In the genomic region with DNA sequence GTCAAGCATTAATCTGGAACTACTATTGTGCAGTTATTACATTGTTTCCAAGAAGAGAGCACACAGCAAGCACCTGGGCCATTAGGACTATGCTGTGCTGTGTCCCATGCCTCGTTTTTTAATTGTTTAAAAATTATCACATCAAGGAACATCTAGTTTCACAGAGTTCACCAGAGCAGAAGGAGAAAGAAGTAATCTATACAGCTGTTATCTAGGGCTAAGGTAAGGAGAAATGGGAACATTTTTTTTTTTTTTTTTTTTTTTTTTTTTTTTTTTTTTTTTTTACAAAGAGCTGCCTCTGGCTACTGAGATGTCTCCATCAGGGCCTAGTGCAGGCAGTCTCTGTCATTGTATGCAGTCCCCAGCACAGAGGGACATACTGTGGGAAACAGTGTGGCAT, we compare ENCODE assay signal across 27 mouse cellular contexts.
"Had no signal": no experiment of that assay in that cellular context is flagged by ENCODE, and none has a peak within 500 bp of the region (broad histone marks: within the 10 kb centered on the region; RNA-seq: fewer than 3 reads in every experiment).

No protein-coding gene starts in this region.

- H3K27me3 ChIP-seq: embryonic facial prominence, embryonic 12.5 days; embryonic facial prominence, embryonic 13.5 days; embryonic facial prominence, embryonic 15.5 days; forebrain, embryonic 12.5 days; forebrain, embryonic 13.5 days had no signal

- H3K27ac ChIP-seq: embryonic facial prominence, embryonic 10.5 days; embryonic facial prominence, embryonic 12.5 days; embryonic facial prominence, embryonic 13.5 days; embryonic facial prominence, embryonic 15.5 days; forebrain, embryonic 10.5 days; forebrain, embryonic 12.5 days; forebrain, embryonic 13.5 days; gastrocnemius, adult 2 months; heart, adult 2 months; heart, embryonic 10.5 days had no signal

- H3K4me2 ChIP-seq: embryonic facial prominence, embryonic 12.5 days; embryonic facial prominence, embryonic 13.5 days; embryonic facial prominence, embryonic 15.5 days; forebrain, embryonic 12.5 days; forebrain, embryonic 13.5 days had no signal

- H3K9me3 ChIP-seq: embryonic facial prominence, embryonic 10.5 days; embryonic facial prominence, embryonic 12.5 days; embryonic facial prominence, embryonic 13.5 days; embryonic facial prominence, embryonic 15.5 days; forebrain, embryonic 10.5 days; forebrain, embryonic 12.5 days; forebrain, embryonic 13.5 days; heart, embryonic 10.5 days had no signal

- H3K9ac ChIP-seq: embryonic facial prominence, embryonic 12.5 days; embryonic facial prominence, embryonic 13.5 days; embryonic facial prominence, embryonic 15.5 days; forebrain, embryonic 12.5 days; forebrain, embryonic 13.5 days; forebrain, postnatal 0 days had no signal

- H3K4me3 ChIP-seq: embryonic facial prominence, embryonic 10.5 days; embryonic facial prominence, embryonic 12.5 days; embryonic facial prominence, embryonic 13.5 days; embryonic facial prominence, embryonic 15.5 days; erythroblast, embryonic 14.5 days; forebrain, embryonic 10.5 days; forebrain, embryonic 12.5 days; forebrain, embryonic 13.5 days; gastrocnemius, adult 2 months; heart, adult 2 months; heart, embryonic 10.5 days had no signal

- H3K36me3 ChIP-seq: embryonic facial prominence, embryonic 10.5 days; embryonic facial prominence, embryonic 12.5 days; embryonic facial prominence, embryonic 13.5 days; embryonic facial prominence, embryonic 15.5 days; forebrain, embryonic 10.5 days; forebrain, embryonic 12.5 days; heart, embryonic 10.5 days had no signal

- ATAC-seq: forebrain, embryonic 13.5 days; forebrain, embryonic 14.5 days; forebrain, embryonic 16.5 days; forebrain, postnatal 0 days had no signal

- H3K4me1 ChIP-seq: embryonic facial prominence, embryonic 10.5 days; embryonic facial prominence, embryonic 12.5 days; embryonic facial prominence, embryonic 13.5 days; embryonic facial prominence, embryonic 15.5 days; forebrain, embryonic 10.5 days; forebrain, embryonic 12.5 days; forebrain, embryonic 13.5 days; heart, embryonic 10.5 days had no signal

- DNase-seq: cerebellum, adult 9-10 months; cerebellum, adult 9-11 months; cerebellum, postnatal 10 days; cerebellum, postnatal 14 days; cerebellum, postnatal 25 days; cerebellum, postnatal 36 days; embryo, embryonic 11 days; forebrain, postnatal 0 days; gastrocnemius, adult 2 months; gastrocnemius, postnatal 10 days; gastrocnemius, postnatal 14 days; gastrocnemius, postnatal 25 days; gastrocnemius, postnatal 36 days; heart, adult 11 months; heart, adult 18-20 months; heart, adult 2 months had no signal
